Mouse (Mus musculus) CH12F3 (cell line): ENCODE data around the gene Tcf3.

Experiments
- in situ Hi-C: fragments of 300-500 bp; cut with MboI; formaldehyde crosslinking; loops from 2 replicates; pipeline ENCODE4 v1.14.3; 2020; ENCODE audit warnings: low sequenced_read_pairs

Tcf3 gene

GRCm38 (mm10) chr10:80433513-80434232 lies at the start of gene Tcf3:
Gene Tcf3 (minus strand): TSS chr10:80433647.
- in situ Hi-C loops, result no loop called here

DNA sequence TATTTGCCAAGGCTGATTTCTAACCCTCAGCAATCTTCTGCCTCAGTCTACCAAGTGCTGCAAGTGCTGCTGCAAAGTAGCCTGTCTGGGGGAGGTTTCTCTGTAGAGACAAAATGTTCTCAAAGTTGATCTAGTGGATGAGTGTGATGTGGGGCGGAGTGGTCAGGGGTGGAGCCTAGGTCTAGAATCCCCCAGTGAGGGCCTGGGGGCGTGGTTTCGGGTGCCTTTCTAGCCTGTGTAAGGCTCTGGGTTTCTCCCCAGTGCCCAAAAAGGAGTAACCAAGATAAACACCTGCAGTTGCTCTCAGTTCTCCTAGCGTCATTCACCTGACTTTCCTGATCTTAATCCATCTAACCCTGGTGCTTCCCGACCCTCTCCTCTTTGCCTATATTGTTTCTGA lies 47.6 kb upstream of the Tcf3 start:
- in situ Hi-C loops, result no loop called here

GRCm38 (mm10) chr10:80478531-80478930 lies 45.1 kb upstream of the Tcf3 start:
- in situ Hi-C loops, result no loop called here

GRCm38 (mm10) chr10:80475290-80475959 lies 42.0 kb upstream of the Tcf3 start:
- in situ Hi-C loops, result no loop called here

GRCm38 (mm10) chr10:80465066-80465465 lies 31.6 kb upstream of the Tcf3 start:
- in situ Hi-C loops, result no loop called here

DNA sequence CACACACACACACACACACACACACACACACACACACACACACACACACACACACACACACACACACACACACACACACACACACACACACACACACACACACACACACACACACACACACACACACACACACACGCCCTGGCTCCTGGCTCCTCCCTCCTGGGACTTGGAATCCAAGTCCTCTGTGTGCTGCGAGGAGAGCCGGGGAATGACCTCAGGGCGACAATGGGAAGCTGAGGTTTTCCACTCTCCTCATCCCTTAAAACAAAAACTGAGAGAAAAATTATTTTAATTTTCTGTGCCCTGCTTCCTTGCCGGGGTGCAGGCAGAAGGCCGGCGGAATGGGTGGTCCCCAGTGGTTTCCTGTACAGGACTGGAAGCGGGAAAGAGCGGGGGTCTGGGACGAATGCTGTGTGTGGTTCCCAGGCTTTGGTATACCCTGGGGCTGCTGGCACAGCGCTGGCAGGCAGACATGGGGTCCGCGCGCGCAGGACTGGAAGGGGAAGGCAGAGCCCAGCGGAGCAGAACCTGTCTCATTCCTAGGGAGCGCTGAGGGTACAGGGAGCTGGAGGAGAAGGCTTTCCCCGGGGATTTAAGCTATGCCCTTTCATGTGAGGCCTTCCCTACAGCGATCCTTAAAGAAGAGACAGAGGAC lies 31.1 kb upstream of the Tcf3 start:
- in situ Hi-C loops, result no loop called here

GRCm38 (mm10) chr10:80461346-80461745 lies 27.9 kb upstream of the Tcf3 start:
- in situ Hi-C loops, result no loop called here

DNA sequence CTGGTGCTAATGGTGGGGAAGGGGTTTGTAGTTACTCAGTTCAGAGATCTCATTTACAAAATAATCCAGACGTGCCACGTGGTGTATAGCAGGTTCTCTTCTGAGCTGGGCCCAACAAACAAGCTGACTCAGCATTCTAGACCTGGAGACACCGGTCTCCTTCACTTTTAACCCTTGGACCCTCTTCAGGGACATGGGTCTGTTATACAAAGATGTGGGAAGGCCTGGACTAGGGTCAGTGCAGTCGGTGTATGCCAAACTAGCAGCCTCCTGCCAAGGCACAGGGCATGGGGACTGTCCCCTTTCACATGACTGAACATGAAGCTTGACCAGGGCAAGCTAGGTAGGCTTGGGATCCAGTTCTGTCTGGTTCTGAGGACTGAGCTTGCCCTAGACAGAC lies 26.9 kb upstream of the Tcf3 start:
- in situ Hi-C loops, result no loop called here

- in situ Hi-C loops, result no loop called here
Observed at GRCm38 (mm10) chr10:80459671-80460070, 26.2 kb upstream of the Tcf3 start.

GRCm38 (mm10) chr10:80459236-80459635 lies 25.8 kb upstream of the Tcf3 start:
- in situ Hi-C loops, result no loop called here

- in situ Hi-C loops, result no loop called here
Observed at GRCm38 (mm10) chr10:80455697-80456096, 22.2 kb upstream of the Tcf3 start.

GRCm38 (mm10) chr10:80454781-80455180 lies 21.3 kb upstream of the Tcf3 start:
- in situ Hi-C loops, result no loop called here

- in situ Hi-C loops, result no loop called here
Observed at GRCm38 (mm10) chr10:80453601-80454000, 20.2 kb upstream of the Tcf3 start.

- in situ Hi-C loops, result no loop called here
Observed at GRCm38 (mm10) chr10:80450599-80450998, 17.2 kb upstream of the Tcf3 start.

- in situ Hi-C loops, result loop anchor here (5.0 kb wide), 2 partner anchors 61 to 106 kb away; no protein-coding TSS in a partner anchor
Observed at GRCm38 (mm10) chr10:80445898-80446601, 12.6 kb upstream of the Tcf3 start.

DNA sequence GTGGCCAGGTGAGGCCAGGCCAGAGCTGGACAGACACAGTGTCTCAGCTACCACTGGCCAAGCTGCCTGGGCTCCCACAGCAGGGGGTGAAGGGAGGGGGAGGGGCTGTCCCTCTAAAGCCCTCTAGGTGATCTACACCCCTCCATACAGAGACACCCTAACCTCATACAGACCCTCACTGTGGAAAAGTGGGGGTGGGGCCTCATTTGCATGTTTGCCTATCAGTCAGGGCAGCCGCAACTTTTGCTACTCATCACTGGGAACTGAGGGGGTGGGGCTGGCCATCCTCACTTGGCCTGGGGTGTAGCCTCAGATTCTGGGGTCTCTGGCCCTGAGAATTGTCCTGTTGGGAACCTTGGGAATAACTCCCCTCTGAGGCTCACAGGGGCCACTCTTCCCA lies 11.6 kb upstream of the Tcf3 start:
- in situ Hi-C loops, result loop anchor here (5.0 kb wide), 2 partner anchors 62 to 107 kb away; no protein-coding TSS in a partner anchor

GRCm38 (mm10) chr10:80444339-80445045 lies 11.0 kb upstream of the Tcf3 start:
- in situ Hi-C loops, result loop anchor here (5.0 kb wide), 2 partner anchors 63 to 108 kb away; no protein-coding TSS in a partner anchor

- in situ Hi-C loops, result no loop called here
Observed at GRCm38 (mm10) chr10:80443575-80444278, 10.3 kb upstream of the Tcf3 start.

DNA sequence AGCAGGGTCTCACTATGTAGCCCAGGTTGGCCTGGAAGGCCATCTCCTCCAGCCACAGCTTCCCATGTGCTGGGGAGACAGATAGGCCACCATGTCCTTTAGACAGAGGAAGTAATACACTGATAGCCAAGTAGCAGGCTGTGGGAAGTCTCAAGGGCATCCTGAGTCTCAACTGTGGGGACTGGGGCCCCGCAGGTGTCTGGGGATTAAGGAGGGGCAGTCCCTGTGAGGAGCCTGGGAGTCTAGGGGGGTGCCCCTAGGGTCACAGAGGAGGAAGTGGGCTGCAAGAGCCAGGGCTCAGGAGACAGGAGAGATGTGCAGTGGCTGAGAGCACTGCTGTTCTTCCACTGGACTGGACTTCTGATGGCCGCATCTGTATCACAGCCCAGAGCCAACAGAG lies 9.5 kb upstream of the Tcf3 start:
- in situ Hi-C loops, result no loop called here

DNA sequence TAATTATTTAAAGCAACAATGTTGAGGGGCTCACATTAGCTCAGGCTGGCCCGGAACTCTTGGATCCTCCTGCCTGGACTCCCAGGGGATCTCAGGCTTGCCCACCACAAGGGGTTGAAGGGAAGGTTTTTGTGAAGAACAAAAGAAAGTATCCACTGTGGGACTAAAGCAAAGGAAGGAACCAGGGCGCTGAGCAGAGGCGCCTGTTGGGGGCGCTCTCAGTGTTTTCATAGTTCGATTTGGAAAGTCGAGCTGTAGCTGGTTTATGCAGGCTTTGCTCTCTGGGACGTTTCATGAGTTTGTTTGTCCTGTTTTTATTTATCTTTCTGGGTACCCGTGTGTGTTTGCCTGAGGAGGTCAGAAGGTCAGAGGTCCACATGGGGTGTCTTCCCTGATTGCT lies 8.2 kb upstream of the Tcf3 start:
- in situ Hi-C loops, result no loop called here
